Mouse (Mus musculus) neural tube, embryonic 14.5 days (tissue): ENCODE measurements at regions not wholly inside any gene's neighbourhood (a gene's known extent, or its start where the extent isn't known, plus 50 kb on each side); places are given as distances from the start of the nearest gene placed in this dataset.

Experiments used
- ATAC-seq: fragments of 200-750 bp; cut with Nextera tagmentation; 2 replicates; pipeline ENCODE4 v1.8.0; 2017; ENCODE audit warnings: low read depth, mild to moderate bottlenecking, moderate TSS enrichment, moderate library complexity
- H3K27ac ChIP-seq: fragments of 300-500 bp; sonication (generic); 2 replicates; pipeline ENCODE4 v1.5.1; 2014; ENCODE audit warnings: low read depth, mild to moderate bottlenecking, control low read depth, low read length, moderate library complexity, mixed read lengths
- H3K27me3 ChIP-seq: fragments of 300-500 bp; sonication (generic); 2 replicates; pipeline ENCODE4 v1.6.1; 2014; ENCODE audit warnings: low read length; ENCODE audit not compliant: control insufficient read depth, insufficient read depth
- H3K36me3 ChIP-seq: fragments of 300-500 bp; sonication (generic); 2 replicates; pipeline ENCODE4 v1.6.1; 2014; ENCODE audit warnings: low read length, mixed read lengths; ENCODE audit not compliant: control insufficient read depth, insufficient read depth
- H3K4me1 ChIP-seq: fragments of 300-500 bp; sonication (generic); 2 replicates; pipeline ENCODE4 v1.6.1; 2014; ENCODE audit warnings: low read length; ENCODE audit not compliant: control insufficient read depth, insufficient read depth
- H3K4me2 ChIP-seq: fragments of 300-500 bp; sonication (generic); 2 replicates; pipeline ENCODE4 v1.6.1; 2014; ENCODE audit warnings: mild to moderate bottlenecking, low read depth, low read length, control low read depth
- H3K4me3 ChIP-seq: fragments of 300-500 bp; sonication (generic); 2 replicates; pipeline ENCODE4 v1.5.1; 2014; ENCODE audit warnings: low read depth, low read length, control low read depth, mixed read lengths
- H3K9ac ChIP-seq: fragments of 300-500 bp; sonication (generic); replicated peaks from 2 replicates; pipeline ENCODE4 v1.6.1; 2014; ENCODE audit warnings: low read depth, mild to moderate bottlenecking, control low read depth, low read length, mixed read lengths
- H3K9me3 ChIP-seq: fragments of 300-500 bp; sonication (generic); 2 replicates; pipeline ENCODE4 v1.6.1; 2016; ENCODE audit warnings: low read length; ENCODE audit not compliant: control insufficient read depth
- WGBS: fragments of 180-500 bp; shearing (Covaris S2); extraction: QIAGEN DNeasy Blood & Tissue Kit; methylation state at CpG from one replicate; pipeline ENCODE4 v1.1.7; 2014; 5-methylcytosine and 5-hydroxymethylcytosine counted together

DNA sequence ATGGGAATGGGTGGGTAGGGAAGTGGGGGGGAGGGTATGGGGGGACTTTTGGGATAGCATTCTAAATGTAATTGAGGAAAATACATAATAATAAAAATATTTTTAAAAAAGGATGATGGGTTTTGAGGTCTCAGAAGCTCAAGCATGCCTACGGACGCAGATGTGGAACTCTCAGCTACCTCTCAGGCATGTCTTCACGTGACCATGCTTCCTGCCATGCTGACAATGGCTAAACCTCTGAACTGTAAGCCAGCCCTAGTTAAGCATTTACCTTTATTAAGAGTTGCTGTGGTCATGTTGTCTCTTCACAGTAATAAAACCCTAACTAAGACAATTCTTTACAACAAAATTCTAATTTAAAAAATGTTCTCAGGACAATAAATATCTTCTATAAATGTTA, 80.0 kb downstream of the Tex36 start:
- Histone ChIP-seq H3K9ac (no peak overlapping the region), H3K9me3 (no peaks in the 10 kb centered on the region), H3K4me2 (no peak overlapping the region), H3K27ac (no peak overlapping the region), H3K36me3 (no peaks in the 10 kb centered on the region), H3K4me3 (no peak overlapping the region), H3K27me3 (no peaks in the 10 kb centered on the region), H3K4me1 (no peaks in the 10 kb centered on the region)
- 93% methylated on average over 3 of the region's 3 CpGs for WGBS
- ATAC-seq = no peak

DNA sequence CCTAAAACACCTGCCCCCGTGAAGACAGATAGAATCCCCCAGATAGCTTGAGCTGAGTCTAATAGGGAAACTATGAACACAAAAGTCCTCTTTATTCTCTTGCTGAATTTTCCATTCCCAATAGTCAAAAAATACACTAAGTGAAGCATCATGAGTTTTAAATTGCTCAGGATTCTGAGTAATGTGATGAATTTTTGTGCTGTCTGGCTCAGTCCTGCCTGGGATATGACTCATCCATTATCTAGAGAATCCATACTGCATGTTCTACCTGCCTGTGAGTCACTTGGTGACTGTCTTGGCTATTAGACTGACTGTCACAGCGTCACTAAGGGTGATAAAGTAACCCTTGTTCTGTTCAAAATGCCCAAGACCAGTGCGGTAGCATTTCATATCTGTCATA, 83.0 kb downstream of the Tex36 start:
- Histone ChIP-seq H3K36me3 (no peaks in the 10 kb centered on the region), H3K27me3 (no peaks in the 10 kb centered on the region), H3K4me3 (no peak overlapping the region), H3K27ac (no peak overlapping the region), H3K9ac (no peak overlapping the region), H3K9me3 (no peaks in the 10 kb centered on the region), H3K4me1 (no peaks in the 10 kb centered on the region), H3K4me2 (no peak overlapping the region)
- ATAC-seq = no peak
- 90% methylated on average over 3 of the region's 3 CpGs for WGBS

DNA sequence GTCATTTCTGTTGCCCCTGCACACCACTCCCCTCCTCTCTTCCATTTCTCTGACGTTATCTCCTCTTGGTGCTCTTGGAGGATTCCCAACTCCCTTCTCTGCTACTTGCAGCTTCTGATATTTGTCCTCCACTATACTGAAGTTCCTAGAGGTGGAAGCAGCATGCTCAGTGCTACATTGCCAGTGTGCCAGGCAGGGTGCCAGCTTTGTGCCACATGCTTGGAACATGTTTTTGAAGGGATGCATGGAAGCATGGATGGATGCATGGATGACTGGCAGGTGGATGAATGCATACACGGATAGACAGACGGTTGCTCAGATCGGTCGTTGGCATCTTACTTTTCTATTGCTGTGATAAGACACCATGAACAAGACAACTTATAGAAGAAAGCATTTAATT, 84.4 kb downstream of the Tex36 start:
- no peak for ATAC-seq
- WGBS = 92% methylated on average over 5 of the region's 5 CpGs
- Histone ChIP-seq H3K27ac (no peak overlapping the region), H3K27me3 (no peaks in the 10 kb centered on the region), H3K9me3 (no peaks in the 10 kb centered on the region), H3K36me3 (no peaks in the 10 kb centered on the region), H3K4me1 (no peaks in the 10 kb centered on the region), H3K9ac (no peak overlapping the region), H3K4me3 (no peak overlapping the region), H3K4me2 (no peak overlapping the region)

DNA sequence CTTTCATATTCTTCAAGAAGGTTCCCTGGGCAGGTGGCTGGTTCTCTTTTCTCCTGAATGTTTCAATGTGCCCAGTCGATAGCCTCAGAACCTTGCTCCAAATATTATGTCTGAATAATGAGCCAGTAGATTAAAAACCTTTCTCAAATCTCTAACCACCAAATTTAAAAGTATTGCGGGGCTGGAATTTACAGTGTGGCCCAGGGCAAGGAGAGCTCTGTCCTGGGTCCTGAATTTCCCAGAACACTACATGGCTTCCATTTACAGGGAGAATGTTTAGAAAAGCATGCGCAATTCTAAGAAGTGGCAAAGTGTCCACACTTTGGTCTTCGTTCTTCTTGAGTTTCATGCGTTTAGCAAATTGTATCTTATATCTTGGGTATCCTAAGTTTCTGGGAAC, 91.0 kb downstream of the Tex36 start:
- no peak overlapping the region for H3K4me3 ChIP-seq
- H3K4me2 ChIP-seq = no peak overlapping the region
- no peak for ATAC-seq
- H3K27ac ChIP-seq = no peak overlapping the region
- H3K9ac ChIP-seq = no peak overlapping the region
- H3K9me3 ChIP-seq = no peaks in the 10 kb centered on the region; the same call in 1 of the 2 replicates
- WGBS = 72% methylated on average over 5 of the region's 5 CpGs
- H3K4me1 ChIP-seq = peaks cover 2% of the 10 kb centered on the region; the same call in 1 of the 2 replicates
- no peaks in the 10 kb centered on the region for H3K36me3 ChIP-seq
- no peaks in the 10 kb centered on the region for H3K27me3 ChIP-seq

DNA sequence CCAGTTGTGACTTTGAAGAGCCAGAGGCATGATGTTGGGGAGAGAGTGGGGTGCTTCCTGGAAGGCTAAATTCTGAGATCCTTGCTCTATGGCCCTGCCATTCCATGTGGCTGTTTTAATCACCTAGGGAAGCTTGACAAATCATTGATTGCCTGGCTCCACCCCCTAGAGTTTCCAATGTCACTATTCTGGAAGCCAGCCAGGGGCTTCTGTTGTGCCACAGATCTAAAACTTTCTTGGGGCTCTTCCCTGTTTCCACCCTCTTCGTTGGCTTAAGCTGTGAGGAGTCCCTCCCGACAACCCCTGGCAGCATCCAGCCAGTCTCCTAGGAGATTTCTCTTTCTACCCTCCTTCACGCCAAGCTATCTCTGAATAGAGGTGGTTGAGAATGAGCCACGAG, 92.5 kb downstream of the Tex36 start:
- H3K4me1 ChIP-seq = peaks cover 2% of the 10 kb centered on the region; the same call in 1 of the 2 replicates
- H3K27me3 ChIP-seq = no peaks in the 10 kb centered on the region
- 41% methylated on average over 4 of the region's 4 CpGs for WGBS
- H3K4me3 ChIP-seq = no peak overlapping the region
- no peak overlapping the region for H3K4me2 ChIP-seq
- no peak overlapping the region for H3K9ac ChIP-seq
- no peaks in the 10 kb centered on the region; the same call in 1 of the 2 replicates for H3K9me3 ChIP-seq
- no peak overlapping the region for H3K27ac ChIP-seq
- H3K36me3 ChIP-seq = no peaks in the 10 kb centered on the region
- no peak for ATAC-seq

DNA sequence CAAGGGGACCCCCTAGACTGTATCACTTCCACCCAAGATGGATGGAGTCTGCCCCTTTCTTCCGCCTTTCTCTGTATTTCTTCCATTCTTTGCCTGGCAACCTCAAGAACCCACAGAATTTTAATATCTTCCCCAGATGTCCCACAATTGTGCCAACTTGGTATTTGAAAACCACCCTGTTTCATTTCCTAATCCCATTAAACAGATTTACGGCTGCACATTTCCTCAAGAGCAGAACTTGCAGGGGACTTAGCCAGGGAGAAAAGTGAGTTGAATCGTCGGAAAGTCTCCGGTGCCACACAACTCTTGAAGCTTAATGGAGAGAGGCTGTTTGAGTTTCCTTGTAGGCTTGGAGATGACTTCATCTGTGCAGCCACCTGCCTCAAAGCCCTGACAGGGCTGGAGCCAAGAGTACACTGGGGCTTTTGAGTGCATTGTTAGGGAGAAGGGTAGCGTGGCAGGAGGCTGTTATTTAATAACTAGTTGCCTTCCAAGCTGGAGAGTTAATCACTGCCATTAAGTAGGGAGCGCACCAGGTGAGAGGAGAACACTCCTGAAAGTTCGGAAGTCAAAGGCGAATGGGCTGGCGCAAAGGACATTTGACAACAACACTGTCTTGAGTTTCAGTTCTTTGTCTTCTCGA, 93.5 kb downstream of the Tex36 start:
- no peak for ATAC-seq
- 61% methylated on average over 11 of the region's 11 CpGs for WGBS
- H3K4me2 ChIP-seq = no peak overlapping the region
- no peaks in the 10 kb centered on the region for H3K27me3 ChIP-seq
- no peaks in the 10 kb centered on the region; the same call in 1 of the 2 replicates for H3K9me3 ChIP-seq
- H3K36me3 ChIP-seq = no peaks in the 10 kb centered on the region
- H3K4me3 ChIP-seq = no peak overlapping the region
- no peak overlapping the region for H3K9ac ChIP-seq
- H3K27ac ChIP-seq = no peak overlapping the region
- peaks cover 2% of the 10 kb centered on the region; the same call in 1 of the 2 replicates for H3K4me1 ChIP-seq

DNA sequence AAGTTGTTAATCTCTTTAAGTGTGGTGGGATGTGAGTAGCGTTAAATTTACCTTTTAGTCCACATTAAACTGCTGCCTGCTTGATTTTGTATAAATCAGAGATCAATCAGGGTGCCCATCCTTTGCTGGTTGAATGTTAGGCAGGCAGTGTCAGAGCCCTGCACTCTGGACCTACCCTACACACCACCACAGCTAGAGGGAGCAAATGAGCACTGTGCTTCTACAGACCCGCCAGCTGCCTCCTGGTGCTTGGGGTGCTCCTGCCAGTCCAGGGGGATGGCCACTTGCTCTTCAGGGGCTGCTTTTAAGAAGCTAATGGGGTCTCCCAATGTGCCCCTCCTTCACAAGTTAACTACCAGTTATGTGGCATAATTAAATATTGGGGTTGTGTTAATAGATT, 96.3 kb downstream of the Tex36 start:
- Histone ChIP-seq H3K27ac (no peak overlapping the region), H3K4me1 (peaks cover 2% of the 10 kb centered on the region; the same call in 1 of the 2 replicates), H3K36me3 (no peaks in the 10 kb centered on the region), H3K4me3 (no peak overlapping the region), H3K4me2 (no peak overlapping the region), H3K9me3 (no peaks in the 10 kb centered on the region), H3K9ac (no peak overlapping the region), H3K27me3 (no peaks in the 10 kb centered on the region)
- no peak for ATAC-seq
- WGBS = 93% methylated on average over 2 of the region's 2 CpGs

DNA sequence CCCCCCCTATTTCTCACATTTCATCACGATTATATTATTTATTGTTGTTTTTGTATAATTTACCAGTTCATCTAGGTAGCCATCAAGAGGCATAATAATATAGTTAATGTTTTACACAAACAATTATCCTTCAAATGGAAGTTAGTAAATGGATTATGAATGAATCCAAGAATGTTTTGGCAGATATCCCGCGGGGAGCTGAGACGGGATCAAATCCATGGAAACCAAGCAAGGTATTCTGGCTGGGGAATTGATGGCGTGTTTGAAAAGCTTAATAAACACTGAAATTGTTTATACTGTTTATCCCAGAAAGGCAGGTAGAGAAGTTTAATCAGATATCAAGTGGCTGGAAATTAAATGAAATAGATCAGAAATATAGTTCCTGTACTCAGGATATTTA, 98.0 kb downstream of the Tex36 start:
- H3K4me3 ChIP-seq = no peak overlapping the region
- no peaks in the 10 kb centered on the region for H3K36me3 ChIP-seq
- H3K27me3 ChIP-seq = no peaks in the 10 kb centered on the region
- ATAC-seq = no peak
- no peak overlapping the region for H3K9ac ChIP-seq
- H3K4me1 ChIP-seq = no peaks in the 10 kb centered on the region
- no peak overlapping the region for H3K27ac ChIP-seq
- 80% methylated on average over 5 of the region's 5 CpGs for WGBS
- no peaks in the 10 kb centered on the region for H3K9me3 ChIP-seq
- no peak overlapping the region for H3K4me2 ChIP-seq

DNA sequence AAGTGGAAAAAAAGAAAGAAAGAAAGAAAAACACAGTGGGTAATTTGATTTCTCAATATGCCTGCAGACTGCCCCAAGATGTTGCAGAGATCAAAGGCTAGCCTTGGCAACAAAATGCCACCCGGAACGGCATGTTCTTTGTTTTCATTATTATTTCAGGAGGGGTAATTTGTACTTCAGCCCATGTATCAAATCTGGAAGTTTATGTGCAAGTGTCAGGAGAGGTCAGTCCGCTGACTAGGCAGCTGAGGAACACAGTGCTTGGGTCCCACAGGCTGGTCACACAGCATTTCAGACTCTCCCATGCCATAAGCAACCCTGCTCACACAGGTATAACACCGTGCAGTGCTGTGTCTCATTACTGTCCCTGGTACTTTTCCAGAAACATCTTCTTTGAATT, 99.2 kb downstream of the Tex36 start:
- no peak overlapping the region for H3K4me2 ChIP-seq
- no peak for ATAC-seq
- H3K4me1 ChIP-seq = no peaks in the 10 kb centered on the region
- no peak overlapping the region for H3K27ac ChIP-seq
- H3K4me3 ChIP-seq = no peak overlapping the region
- WGBS = 42% methylated on average over 4 of the region's 4 CpGs
- no peaks in the 10 kb centered on the region for H3K27me3 ChIP-seq
- H3K9ac ChIP-seq = no peak overlapping the region
- H3K36me3 ChIP-seq = no peaks in the 10 kb centered on the region
- no peaks in the 10 kb centered on the region for H3K9me3 ChIP-seq
